Mouse (Mus musculus): Measurements from ENCODE around the gene Vkorc1.
"Not testable (repeated sequence)": the region's sequence is repeated elsewhere in the genome, so short reads cannot be mapped to it uniquely, and the experiment has no call there.

Vkorc1 gene

DNA sequence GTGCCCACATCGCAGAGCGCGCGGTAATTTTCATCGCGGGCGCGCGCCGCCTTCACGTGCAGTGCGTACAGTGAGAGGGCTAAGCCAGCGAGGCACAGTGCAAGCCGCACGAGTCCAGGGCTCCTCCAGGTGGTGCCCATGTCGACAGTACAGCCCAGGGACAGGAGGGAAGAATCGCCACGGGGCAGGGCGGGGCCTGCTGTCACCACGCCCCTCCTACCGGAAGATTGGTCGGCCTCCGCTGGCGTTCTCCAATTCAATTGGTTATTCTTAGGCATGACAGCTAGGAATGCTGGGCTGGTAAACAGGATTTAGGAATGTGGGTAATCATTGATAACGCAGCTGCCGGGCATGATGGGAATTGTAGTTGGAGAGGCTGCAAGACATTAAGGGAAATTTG lies at the start of gene Vkorc1, which contains the start of gene Gm21974:
Gene Vkorc1, minus strand, starts transcription at position 176 of the 400 bp plus-strand sequence.
Gene Gm21974, minus strand, starts transcription at position 13 of the 400 bp plus-strand sequence.
- DNase-seq, result peak; percentile 84

DNA sequence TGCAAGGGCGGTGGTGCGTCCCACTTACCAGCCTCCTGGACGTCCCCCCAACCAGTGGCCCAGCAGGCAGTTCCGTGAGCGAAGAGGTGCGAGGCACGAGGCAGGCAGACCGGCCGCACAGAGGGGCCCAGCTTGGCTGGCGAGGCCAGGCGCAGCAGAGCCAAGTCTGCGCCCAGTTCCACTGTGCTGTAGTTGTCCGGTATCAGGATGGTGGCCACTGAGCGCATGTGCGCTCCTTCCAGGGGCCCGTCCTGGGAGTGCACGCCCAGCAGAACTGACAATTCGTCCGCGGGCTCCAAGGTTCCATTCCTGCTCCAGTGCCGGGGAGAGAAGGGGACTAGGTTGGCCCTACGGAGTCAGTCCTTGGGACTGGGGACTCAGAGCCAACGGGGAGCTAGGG lies 49.2 kb upstream of the Vkorc1 start:
- no peak for DNase-seq

DNA sequence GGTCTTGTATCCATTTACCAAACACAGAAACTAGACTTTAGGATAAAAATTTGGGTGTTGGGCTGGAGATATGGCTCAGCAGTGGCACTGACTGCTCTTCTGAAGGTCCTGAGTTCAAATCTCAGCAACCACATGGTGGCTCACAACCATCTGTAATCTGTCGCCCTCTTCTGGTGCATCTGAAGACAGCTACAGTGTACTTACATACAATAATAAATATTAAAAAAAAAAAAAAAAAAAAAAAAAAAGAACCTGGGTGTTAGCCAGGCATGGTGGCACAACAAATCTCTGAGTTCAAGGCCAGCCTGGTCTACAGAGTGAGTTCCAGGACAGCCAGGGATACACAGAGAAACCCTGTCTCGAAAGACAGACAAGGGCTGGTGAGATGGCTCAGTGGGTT lies 46.7 kb upstream of the Vkorc1 start:
- not testable (repeated sequence) for DNase-seq

DNA sequence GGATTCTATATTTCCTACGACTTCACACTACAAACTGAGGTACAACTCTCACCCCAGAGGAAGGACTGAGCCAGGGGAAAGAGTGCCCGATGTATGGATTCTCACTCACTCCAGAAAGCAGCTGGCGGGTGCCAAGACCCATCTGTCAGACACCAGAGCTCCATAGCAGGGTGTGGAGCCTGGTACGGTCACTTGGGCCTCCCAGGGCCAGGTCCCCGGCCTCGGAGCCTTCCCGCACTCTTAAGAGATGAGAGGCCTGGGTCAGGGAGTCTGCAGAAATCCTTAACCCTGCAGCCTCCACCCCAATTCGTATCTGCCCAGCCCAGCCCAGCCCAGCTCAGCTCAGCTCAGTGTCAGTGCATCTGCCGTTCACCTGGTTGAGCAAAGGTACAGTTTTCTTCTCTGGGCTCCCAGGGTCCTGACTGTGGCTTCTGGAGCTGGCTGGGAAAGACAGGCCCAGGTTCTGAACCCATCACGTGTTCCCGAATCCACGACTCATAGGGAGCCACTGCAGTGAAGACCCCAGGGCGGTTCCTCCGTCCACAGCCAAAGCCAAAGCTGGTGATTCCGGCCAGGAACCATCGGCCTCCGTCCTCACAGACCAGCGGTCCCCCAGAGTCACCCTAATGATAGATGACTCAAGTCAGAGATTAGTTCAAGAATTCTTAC lies 40.9 kb upstream of the Vkorc1 start:
- DNase-seq, result no peak

DNA sequence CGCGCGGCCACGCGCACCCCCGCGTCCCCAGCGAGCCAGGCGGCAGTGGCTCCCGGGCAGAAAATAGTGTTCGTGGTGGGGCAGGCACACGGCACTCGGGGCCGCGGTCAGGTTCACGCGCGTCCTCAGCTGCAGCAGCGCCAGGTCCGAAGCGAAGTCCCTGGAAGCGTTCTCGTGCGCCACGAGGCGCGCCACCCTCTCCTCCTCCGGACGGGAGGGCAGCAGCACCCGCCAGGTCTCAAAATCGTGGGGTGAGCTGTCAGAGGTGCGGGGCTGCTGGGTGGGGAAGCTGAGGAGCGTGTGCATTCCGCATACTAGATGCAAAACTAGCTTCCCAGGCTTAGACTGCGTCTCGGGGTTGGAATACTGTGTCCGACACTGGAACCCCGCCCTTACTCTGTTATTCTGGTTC lies 40.3 kb upstream of the Vkorc1 start:
- DNase-seq, result no peak

DNA sequence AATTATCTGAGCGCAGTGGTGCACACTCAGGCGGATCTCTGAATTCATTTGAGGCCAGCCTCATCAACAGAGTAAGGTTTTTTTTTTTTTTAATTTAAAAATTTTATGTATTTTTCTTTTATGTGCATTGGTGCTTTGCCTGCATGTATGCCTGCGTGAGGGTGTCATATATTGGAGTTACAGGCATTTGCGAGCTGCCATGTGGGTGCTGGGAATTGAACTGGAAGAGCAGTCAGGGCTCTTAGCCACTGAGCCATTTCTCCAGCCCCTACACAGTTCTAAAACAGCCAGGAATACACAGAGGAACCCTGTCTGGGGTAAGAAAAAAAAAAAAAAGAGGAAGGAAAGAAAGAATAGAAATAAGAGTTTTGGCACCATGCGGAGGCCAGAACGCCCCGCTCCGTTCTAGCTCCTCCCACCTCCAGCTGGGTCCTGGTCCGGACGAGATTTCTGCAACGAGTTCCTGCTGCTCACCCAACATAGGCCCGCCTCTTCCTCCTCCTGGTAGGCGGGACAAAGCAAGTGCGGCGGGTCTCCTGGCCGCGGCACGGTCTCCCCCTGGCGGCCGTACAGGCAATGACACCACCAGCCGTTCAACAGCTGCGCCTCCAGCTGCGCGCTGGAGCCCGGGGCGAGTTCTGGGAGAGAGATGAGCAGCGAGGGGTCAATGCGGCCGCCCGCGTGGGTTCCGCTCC lies 39.8 kb upstream of the Vkorc1 start:
- DNase-seq, result peak; percentile 91

DNA sequence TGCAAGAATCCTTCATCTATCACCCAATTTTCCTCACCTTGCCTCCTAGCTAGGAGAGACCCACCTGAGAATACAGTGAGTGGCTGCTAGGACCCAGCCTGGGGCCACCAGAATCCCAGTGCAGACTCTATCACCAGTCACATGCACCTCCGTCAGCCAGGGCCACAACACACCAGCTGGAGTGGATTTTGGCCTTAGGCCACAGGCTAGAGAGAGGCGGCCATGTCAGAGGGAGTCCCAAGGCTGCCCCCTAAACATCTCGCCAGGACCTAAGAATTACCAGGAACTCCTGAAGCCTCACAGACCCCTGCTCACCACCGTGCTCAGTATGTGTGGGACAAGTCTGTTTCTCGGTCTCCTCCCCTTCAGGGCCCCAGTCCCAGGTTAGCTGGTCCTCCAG lies 38.7 kb upstream of the Vkorc1 start:
- DNase-seq, result no peak

DNA sequence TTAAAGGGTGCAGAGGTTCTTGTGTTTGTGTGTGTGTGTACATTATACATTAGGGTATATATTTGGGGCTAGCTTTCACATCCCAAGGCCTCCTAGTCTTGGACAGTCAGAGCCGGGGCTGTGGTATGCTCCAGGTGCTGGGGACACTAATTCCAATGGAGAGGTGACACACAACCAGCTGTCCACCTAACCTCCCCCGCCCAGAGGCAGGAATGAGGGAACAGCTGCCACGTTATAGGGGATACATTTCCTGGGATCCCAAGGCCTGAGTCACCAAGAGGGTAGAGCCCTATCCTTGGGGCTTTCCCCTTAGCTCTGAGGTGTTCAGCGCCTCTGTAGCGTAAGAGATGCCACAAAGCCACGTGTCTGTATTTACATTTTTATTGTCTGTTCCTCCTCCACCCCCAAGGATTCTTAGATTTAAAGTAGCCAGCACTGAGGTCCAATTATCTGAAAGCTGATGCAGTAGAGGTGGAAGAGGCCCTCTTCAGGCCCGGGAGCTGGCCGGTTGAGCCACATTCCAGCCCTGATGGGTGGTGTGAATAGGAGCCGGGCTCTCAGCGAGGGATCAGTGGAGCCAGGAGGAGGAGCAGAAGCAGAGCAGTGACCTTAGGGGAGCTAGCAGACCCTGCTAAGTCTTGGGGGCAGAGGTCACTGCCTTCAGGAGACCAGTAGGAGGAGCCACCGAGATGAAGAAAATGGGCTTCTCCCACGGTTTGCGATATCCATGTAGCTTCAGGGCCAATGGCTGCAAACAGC lies 37.0 kb upstream of the Vkorc1 start:
- DNase-seq, result no peak

DNA sequence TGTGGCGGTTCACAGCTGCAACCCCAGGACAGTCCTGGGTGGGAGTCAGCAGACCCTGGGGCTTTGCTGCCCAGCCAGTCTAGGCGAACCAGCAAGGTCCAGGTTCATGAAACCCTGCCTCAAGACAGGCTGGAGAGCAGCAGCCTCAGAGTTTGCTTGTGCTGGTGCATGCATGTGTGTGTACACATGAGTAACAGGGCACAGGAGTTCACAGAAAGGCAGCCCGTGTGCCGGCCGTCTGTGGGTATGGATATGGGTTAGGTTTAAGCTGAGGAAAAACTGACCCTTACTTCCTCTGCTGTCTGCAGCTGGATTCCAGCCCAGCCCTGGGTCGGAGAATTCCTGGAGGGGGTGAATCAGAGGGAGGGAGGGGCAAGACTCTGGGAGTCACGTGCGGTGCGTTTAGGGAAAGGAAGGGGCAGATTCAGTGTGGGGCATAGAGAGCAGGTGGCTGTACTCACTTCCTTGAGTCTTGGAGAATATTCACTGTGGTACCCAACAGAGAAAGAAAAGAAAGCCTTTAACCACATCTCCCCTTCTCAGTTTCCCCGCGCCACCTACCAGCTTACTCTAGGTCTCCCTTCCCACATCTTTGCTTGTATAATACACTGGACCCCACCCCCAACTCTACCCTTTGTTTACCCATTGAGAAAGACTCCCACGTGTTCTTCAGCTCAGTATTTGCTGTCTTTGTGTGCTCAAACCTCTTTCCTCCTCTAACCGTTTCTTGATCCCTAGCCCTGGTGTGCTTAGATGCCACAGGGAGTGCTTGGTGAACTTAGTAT lies 36.1 kb upstream of the Vkorc1 start:
- no peak for DNase-seq

DNA sequence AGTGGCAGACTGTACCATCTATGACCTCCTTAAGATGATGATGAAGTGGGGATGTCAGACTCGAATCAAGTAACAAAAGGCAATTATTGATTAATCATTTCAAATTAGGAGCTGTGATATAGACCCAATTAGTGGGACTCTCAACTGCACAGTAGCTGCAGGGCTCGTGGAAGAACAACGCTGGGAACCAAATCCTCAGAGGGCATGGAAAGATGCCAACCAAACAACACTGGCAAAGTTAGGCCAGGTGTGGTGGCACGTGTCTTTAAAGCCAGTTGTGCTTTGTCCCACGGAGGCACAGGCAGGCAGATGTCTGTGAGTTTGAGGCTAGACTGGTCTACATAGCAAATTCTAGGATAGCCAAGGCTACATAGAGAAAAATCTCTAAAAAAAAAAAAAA lies 35.2 kb upstream of the Vkorc1 start:
- DNase-seq, result no peak

DNA sequence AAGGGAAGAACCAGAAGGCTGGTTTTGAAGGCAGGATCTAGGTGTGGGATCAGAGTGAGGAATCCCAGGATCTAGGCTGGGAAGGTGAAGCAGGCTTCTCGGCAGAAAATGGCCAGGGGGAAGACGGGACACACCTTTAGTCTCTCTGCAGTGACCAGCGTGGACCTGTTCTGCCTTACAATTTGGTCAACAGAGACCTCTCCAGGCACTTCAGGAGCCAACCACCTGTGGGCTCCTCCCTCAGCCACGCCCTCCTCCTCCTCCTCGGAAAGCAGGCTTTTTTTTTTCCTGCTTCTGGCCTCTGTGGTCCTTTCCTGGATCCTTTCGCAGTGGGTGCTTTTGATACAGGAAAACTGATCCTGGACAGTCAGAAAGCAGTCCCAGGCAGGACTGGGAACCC lies 34.5 kb upstream of the Vkorc1 start, which contains the start of gene Prss8:
Gene Prss8, minus strand, starts transcription at position 182 of the 400 bp plus-strand sequence.
- no peak for DNase-seq

DNA sequence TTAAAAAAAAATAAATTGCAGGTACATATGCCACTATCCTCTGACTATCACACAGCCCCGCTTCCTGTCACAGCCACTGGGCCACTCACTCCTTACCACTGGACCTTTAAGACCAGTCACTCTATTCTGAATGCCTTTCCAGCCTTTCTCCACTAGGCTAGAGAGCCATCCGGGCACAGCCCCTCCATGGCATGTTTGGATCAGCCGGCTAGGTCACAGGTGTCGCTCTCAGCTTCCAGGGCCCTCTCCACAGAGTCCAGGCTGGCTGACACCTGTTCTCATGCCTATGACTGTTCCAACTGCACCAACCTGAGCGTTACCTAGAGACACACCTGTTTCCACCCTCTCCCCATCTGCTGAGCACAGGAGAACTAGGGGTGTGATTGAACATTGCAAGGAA lies 33.2 kb upstream of the Vkorc1 start:
- no peak for DNase-seq

DNA sequence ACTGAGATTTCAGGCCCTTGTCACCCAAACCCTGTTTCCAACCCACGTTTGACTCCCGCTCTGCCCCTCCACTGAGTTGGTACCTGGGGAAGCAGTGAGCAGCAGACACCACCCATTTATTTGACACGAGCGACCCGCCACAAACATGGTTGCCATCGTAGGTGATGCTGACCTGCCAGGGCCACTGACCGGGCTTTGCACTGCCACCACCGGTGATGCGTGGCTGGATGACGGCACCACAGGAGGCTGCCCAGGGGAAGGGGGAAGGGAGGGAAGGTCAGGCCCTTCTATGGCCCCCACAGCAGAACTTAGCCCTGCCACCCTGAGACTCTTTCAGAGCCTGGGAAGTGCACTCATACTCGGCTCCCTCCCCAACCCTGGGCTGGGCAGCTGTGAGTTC lies 32.3 kb upstream of the Vkorc1 start:
- DNase-seq, result no peak

DNA sequence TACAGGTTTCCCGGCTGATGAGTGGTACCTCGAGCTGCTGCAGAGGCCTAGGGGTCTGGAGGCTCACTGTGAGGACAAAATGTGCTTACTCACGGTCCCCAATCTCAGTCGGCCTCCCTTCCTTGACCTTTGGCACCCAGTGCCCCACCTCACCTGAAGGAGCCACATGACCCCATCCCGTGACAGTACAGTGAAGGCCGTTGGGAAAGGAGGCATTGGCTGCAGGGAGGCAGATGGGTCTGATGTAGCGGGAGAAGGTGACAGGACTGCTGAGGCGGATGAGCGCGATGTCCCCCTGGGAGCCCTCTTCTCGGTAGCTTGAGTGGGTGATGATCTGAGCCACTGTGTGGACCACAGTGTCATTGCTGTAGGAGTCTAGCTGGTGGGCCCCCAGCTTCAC lies 31.4 kb upstream of the Vkorc1 start:
- no peak for DNase-seq

DNA sequence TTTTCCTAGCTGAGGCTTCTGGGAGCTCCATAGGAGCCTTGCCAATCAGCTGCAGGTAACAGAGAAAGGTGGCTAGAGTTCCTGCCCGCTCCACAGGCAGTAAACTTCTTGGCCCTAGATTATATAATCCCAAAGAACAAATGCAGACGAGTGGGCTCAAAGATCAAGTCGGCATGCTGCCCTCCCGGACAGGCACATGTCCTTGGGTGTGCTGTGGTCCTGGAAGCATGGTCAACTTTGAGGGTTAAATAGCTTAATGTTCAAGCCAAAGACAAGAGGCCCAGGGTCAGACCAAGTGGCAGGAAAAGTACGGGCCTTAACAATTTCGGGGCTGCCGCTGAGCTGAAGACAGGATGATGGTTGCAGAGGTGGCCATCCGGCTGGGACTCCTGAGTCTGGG lies 30.6 kb upstream of the Vkorc1 start:
- DNase-seq, result no peak

DNA sequence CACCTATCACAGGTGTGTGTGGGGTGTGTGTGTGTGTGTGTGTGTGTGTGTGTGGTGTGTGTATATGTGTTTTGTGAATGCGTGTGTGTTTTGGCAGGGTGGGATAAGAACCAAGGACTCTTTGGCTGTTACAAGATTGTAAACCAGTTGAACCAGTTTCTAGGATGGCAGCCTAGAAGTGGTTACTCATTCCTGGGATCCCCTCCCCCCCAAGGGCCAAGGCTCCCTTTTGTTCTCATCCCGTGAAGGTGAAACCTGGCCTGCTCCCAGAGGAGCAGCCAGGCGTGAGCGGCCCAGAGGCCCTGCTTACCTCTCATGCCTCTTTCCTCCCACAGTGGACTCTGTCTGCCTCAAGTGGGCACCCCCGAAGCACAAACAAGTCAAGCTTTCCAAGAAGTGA lies 29.8 kb upstream of the Vkorc1 start:
- DNase-seq, result no peak

DNA sequence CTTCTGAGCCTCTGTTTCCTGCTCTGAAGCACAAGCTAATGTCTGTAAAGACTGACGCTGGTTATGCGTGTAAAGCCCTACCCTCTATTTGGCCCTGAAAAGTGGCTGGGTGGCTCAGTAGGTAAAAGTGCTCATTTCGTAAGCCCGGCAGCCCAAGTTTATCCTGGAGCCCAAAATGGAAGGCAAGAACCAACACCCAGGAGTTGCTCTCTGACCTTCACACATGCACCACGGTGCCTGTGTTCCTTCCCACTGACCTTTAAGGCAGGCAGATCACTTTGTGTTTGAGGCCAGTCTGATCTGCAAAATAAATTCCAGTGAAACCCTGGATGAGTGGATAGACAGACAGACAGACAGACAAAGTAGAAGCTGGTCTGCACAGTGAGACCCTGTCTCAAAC lies 28.3 kb upstream of the Vkorc1 start:
- no peak for DNase-seq

DNA sequence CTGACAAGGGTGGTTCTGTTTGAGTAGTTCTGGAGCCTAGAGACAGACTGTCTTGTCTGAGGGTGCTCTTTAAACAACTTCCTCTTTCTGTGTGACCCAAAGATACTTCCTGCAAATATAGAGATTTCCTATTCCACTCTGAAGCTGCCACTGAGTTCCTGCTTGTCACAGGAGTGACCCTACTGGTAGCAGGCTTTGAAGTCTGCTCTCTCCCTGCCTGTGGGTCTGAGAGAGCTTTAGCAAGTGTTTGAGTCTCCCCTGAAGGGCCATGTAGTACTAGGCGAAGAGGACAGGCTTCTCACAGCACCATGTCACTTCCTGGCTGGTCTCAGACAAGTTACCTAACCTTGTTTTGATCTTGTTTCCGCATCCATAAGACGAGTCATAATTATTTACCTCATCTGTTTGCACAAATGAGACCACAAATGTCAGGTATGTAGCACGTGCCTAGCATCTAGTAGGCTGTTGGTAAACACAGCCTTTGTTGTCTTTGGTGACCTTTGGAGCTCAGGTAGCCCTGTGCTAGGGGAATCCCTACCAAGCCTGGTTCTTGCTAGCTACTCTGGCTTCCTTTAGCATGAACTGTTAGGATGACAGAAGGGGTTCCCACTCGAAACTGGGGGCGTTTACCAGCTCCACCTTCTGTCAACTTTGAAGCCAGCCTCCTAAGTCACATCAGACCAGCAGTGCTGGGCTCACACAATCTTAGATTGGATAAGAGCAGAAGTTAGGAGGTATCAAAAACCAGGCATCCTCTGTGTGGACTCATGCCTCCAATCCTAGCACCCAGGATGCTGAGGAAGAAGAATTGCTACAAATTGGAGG lies 27.2 kb upstream of the Vkorc1 start:
- no peak for DNase-seq

DNA sequence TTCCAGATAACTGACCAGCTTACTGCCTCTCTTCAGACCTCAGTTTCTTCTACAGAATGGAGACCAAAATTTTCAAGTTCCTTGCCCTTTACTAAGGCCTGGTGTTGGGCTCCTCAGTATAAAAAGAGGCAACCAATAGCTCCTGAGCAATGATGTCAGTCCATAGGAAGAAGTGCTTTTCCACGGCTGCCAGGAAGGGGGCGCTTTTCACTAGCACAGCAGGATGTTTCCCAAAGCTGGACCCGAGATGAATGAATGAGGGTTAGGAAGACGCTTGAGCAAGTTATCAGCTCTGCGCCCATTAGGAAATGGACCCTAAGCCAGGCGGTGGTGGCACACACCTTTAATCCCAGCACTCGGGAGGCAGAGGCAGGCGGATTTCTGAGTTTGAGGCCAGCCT lies 26.1 kb upstream of the Vkorc1 start:
- DNase-seq, result no peak

DNA sequence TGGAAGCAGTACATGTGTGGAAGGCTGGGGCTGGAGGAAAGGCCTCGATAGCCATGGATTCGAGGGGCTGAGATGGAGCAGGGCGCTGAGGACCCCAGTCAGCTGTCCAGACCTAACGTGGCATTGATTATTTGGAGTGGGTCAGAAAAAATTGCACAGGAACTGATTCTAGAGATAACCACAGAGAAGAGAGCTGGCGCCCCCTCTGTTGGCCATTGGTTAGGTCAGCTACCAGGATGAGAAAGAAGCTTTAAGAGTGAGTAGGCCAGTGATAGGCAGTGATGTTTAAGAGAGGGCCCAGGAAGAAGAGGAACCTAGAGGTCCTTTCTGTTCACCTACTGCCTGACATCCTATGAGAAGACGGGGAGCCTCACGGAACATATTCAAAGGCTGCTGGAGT lies 23.9 kb upstream of the Vkorc1 start:
- peak; percentile 48 for DNase-seq

DNA sequence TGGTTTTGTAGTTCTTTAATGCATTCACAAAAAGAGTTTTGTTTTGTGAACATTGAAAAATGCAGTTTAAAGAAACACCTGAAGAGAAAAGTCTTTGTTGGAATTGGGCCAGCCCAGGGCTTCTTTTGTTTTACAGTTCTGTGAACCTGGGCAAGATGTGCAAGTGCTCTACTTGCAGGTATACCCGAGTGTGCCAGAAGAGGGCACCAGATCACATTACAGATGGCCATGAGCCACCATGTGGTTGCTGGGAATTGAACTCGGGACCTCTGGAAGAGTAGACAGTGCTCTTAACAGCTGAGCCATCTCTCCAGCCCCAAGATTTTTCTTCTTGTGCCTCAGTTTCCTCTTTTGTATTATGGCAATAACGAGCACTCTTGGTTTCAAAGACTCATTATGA lies 22.8 kb upstream of the Vkorc1 start:
- DNase-seq, result peak; percentile 47

DNA sequence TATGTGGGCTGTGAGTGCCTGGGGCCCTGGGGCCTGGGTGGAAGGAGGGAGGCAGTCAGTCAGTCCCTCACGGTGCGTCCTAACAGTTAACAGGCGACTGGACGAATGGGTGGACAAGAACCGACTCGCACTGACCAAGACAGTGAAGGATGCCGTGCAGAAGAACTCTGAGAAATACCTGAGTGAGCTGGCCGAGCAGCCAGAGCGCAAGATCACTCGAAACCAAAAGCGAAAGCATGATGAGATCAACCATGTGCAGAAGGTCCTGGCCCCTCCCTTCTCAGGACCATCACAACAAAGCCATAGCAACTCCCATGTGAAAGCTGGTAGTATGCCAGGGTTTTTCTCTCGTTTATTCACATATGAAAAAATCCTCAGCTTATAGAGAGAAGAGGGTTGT lies 19.9 kb upstream of the Vkorc1 start:
- no peak for DNase-seq
